Mouse (Mus musculus) ES-CJ7 (cell line): ENCODE results near the gene Arid5b.

ENCODE experiments used
- DNase-seq: peaks from one replicate; pipeline ENCODE4 v3.0.0; 2011; ENCODE audit warnings: low read depth, low spot score

Gene Arid5b

GRCm38 (mm10) chr10:68165709-68166694 is 112.5 kb downstream of the Arid5b start:
- no peak for DNase-seq

- DNase-seq, result no peak
These were observed 113.5 kb downstream of the Arid5b start for GRCm38 (mm10) chr10:68164723-68165706.

- no peak for DNase-seq
These were observed 114.4 kb downstream of the Arid5b start for GRCm38 (mm10) chr10:68164137-68164536.

- DNase-seq, result no peak
These were observed 118.8 kb downstream of the Arid5b start for GRCm38 (mm10) chr10:68159759-68160158.

GRCm38 (mm10) chr10:68158555-68158954 is 120.0 kb downstream of the Arid5b start:
- no peak for DNase-seq

- no peak for DNase-seq
These were observed 121.0 kb downstream of the Arid5b start for GRCm38 (mm10) chr10:68157511-68157910.

- DNase-seq, result peak; percentile 60
These were observed 121.8 kb downstream of the Arid5b start for GRCm38 (mm10) chr10:68156646-68157245.

GRCm38 (mm10) chr10:68156159-68156558 is 122.4 kb downstream of the Arid5b start:
- peak; percentile 63 for DNase-seq

GRCm38 (mm10) chr10:68155431-68156119 is 123.0 kb downstream of the Arid5b start:
- DNase-seq, result no peak

- DNase-seq, result no peak
These were observed 124.3 kb downstream of the Arid5b start for GRCm38 (mm10) chr10:68154046-68154765.

- DNase-seq, result no peak
These were observed 125.0 kb downstream of the Arid5b start for GRCm38 (mm10) chr10:68153344-68154045.

GRCm38 (mm10) chr10:68148495-68148894 is 130.0 kb downstream of the Arid5b start:
- peak; percentile 63 for DNase-seq

GRCm38 (mm10) chr10:68147730-68148129 is 130.8 kb downstream of the Arid5b start:
- DNase-seq, result no peak

- DNase-seq, result peak; percentile 85
These were observed 131.7 kb downstream of the Arid5b start for GRCm38 (mm10) chr10:68146842-68147241.

- DNase-seq, result no peak
These were observed 133.1 kb downstream of the Arid5b start for GRCm38 (mm10) chr10:68145286-68145950.

- DNase-seq, result peak; percentile 57
These were observed 136.0 kb downstream of the Arid5b start for GRCm38 (mm10) chr10:68142501-68142900.

- DNase-seq, result no peak
These were observed 137.0 kb downstream of the Arid5b start for GRCm38 (mm10) chr10:68141567-68141966.

GRCm38 (mm10) chr10:68140871-68141270 is 137.7 kb downstream of the Arid5b start:
- no peak for DNase-seq

GRCm38 (mm10) chr10:68140306-68140705 is 138.2 kb downstream of the Arid5b start:
- DNase-seq, result no peak
